Mouse (Mus musculus) cerebellum, adult 2 months (tissue): ENCODE data around the gene Zfp189. TPM values are rescaled to one million over a fixed set of nuclear protein-coding genes. Genes with fewer than 3 reads are reported as not detected.
A peak's percentile ranks its signal among the peaks of the same experiment; 100 is the strongest.

Experiments
- DNase-seq, 2 experiments: peaks; one replicate each; pipeline ENCODE4 v3.0.0; 2021
- H3K27ac ChIP-seq: fragments of 200-500 bp; 2 replicates; pipeline ENCODE4 v1.5.1; 2012; ENCODE audit warnings: low read length, control low read depth, inconsistent platforms; ENCODE audit not compliant: insufficient read depth
- H3K27me3 ChIP-seq: fragments of 200-500 bp; 2 replicates; pipeline ENCODE4 v1.6.1; 2012; ENCODE audit warnings: inconsistent platforms, mild to moderate bottlenecking, low read length, moderate library complexity; ENCODE audit not compliant: control insufficient read depth, insufficient read depth
- H3K4me1 ChIP-seq: fragments of 200-500 bp; 2 replicates; pipeline ENCODE4 v1.6.1; 2011; ENCODE audit warnings: low read length; ENCODE audit not compliant: control insufficient read depth, insufficient read depth
- H3K4me3 ChIP-seq: fragments of 200-500 bp; replicated peaks from 2 replicates; pipeline ENCODE3; 2011; ENCODE audit warnings: mild to moderate bottlenecking, low read depth, low read length, control low read depth; ENCODE audit not compliant: insufficient read depth
- CTCF ChIP-seq: fragments of 200-500 bp; IDR thresholded peaks from 2 replicates; pipeline ENCODE4 v1.5.1; 2011; ENCODE audit warnings: low read depth, mild to moderate bottlenecking, control low read depth, low read length, moderate library complexity, borderline replicate concordance; ENCODE audit not compliant: insufficient read depth
- POLR2A ChIP-seq: fragments of 200-500 bp; IDR thresholded peaks from 2 replicates; pipeline ENCODE4 v1.6.1; 2011; ENCODE audit warnings: low read length, control low read depth, borderline replicate concordance; ENCODE audit not compliant: insufficient read depth
- WGBS: fragments of 180-500 bp; shearing (Covaris S2); methylation state at CpG from one replicate; pipeline ENCODE4 v1.1.7; 2018; 5-methylcytosine and 5-hydroxymethylcytosine counted together
- polyA plus RNA-seq: library from polyadenylated mRNA; depleted of rRNA; stranded (reverse); fragments of >200 nt; gene quantifications from 2 replicates; pipeline ENCODE4 v1.2.3, GENCODE M21; 2012

Gene Zfp189
- polyA plus RNA-seq, 1 experiment: 5.0 TPM

DNA sequence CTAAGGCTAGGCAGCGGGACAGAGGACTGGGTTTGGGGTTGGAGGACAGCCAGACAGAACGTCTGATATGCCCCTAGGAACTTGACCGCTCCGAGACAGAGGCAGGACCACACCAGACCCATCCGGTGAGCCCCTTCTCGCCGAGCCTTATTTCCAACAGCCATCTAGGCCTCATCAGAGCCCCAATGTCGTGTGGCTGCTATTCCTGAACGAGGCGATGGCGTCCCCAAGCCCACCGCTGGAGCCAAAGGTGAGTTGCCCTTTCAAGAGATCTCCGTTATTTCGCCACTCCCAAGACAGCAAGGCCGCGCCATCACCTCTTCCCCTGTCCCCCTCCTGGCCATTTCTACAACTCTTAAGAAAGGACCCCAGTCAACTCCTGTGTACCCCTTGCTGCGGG, 370 bp downstream of the Zfp189 start:
- Histone ChIP-seq H3K4me3 (peak overlapping the region; percentile 80), H3K27ac (no peak overlapping the region), H3K4me1 (peaks cover 3% of the 10 kb centered on the region), H3K27me3 (no peaks in the 10 kb centered on the region)
- under 1% methylated on average over 17 of the region's 17 CpGs for WGBS
- no peak for DNase-seq
- TF ChIP-seq CTCF (no peak), POLR2A (no peak)

DNA sequence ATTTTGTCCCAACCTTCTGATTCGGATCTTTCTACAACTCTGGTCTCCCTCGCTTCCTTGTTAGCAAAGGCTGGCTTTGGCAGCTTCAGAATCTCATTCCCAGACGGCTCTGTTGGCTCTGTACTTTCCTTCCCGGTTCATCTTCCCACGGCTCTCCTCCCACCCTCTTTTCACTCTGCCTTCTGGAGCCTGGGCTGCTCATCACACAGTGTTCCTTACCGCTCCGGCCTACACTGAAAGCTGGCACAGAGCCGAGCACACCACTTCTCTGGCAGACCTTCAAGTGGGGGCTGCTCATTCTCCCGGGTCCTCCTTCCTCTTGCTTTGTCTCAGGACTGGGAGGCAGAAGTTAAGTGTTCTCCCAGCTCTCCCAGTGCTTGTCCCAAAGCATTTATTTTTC, 1.6 kb downstream of the Zfp189 start:
- WGBS: 16% methylated on average over 9 of the region's 9 CpGs
- TF ChIP-seq CTCF (no peak), POLR2A (no peak)
- peak; percentile 23 to 30 for DNase-seq
- peaks cover 3% of the 10 kb centered on the region for H3K4me1 ChIP-seq
- no peaks in the 10 kb centered on the region for H3K27me3 ChIP-seq
- no peak overlapping the region for H3K4me3 ChIP-seq
- no peak overlapping the region for H3K27ac ChIP-seq

DNA sequence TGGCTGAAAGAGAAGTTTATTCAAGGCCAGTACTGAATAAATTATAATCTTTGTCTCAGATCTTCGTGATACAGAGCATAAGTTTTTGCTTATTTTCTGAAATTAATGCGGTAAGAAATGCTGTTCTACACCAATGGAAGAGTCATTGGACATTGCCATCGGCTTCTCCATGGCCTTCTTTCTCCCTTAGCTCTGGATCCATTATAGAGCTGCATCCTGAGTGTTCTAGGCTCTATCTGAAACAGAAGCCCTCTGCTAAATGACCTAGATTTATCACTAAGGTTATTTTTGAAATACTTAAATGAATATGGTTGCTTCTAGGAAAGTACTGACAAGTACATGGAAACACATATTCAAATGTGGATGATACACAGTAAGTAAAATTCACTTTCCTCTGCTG, 14.1 kb downstream of the Zfp189 start:
- WGBS: 90% methylated on average over 3 of the region's 3 CpGs
- no peaks in the 10 kb centered on the region for H3K4me1 ChIP-seq
- no peak for DNase-seq
- no peak overlapping the region for H3K4me3 ChIP-seq
- TF ChIP-seq POLR2A: no peak
- no peak for TF ChIP-seq CTCF
- H3K27me3 ChIP-seq: no peaks in the 10 kb centered on the region
- H3K27ac ChIP-seq: no peak overlapping the region

GRCm38 (mm10) chr4:49535675-49536294, 14.8 kb downstream of the Zfp189 start:
- DNase-seq: no peak
- H3K27me3 ChIP-seq: no peaks in the 10 kb centered on the region
- no peaks in the 10 kb centered on the region for H3K4me1 ChIP-seq
- no peak overlapping the region for H3K4me3 ChIP-seq
- 89% methylated on average over 4 of the region's 4 CpGs for WGBS
- no peak overlapping the region for H3K27ac ChIP-seq
- TF ChIP-seq POLR2A: no peak
- TF ChIP-seq CTCF: no peak

DNA sequence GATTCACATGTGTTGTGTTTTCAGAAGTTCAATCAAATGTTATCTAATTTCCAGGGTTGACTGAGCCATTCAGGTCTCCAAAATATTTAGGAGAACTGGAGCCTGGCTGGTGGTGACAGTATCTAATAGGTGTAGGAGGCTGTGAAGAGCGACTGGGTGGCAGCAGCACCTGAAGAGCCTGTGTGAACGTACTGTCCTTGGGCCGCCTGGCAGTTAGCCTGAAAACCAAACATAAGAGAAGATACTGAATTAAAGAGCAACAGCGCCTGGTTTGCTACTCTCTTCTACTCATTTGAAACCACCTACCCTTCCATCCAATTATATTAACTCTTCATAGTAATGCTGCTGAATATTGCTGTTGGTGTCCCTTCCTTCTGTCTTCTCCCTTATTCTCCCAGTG, 15.7 kb downstream of the Zfp189 start:
- WGBS: 89% methylated on average over 4 of the region's 4 CpGs
- Histone ChIP-seq H3K4me1 (no peaks in the 10 kb centered on the region), H3K27ac (no peak overlapping the region), H3K27me3 (no peaks in the 10 kb centered on the region), H3K4me3 (no peak overlapping the region)
- no peak for DNase-seq
- no peak for TF ChIP-seq POLR2A
- no peak for TF ChIP-seq CTCF

DNA sequence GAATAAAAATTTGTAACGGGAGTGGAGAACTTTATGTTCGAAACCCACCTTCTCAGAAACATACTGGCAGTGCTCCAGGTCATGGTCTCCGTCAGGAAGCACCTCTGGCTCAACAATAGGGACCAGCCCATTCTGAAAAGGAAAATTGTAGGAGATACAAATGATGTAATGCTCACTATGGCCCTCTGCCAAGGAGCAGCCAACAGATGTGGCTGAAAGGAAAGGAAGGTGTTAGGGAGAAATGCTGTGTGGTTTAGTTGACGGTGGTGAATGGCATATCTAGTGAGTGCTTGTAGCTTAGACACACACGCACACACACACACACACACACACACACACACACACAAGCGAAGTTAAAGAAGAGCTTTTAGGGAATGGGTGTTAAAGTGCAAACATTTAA, 18.7 kb downstream of the Zfp189 start:
- Histone ChIP-seq H3K27ac (no peak overlapping the region), H3K27me3 (no peaks in the 10 kb centered on the region), H3K4me3 (no peak overlapping the region), H3K4me1 (no peaks in the 10 kb centered on the region)
- TF ChIP-seq POLR2A (no peak), CTCF (no peak)
- no peak for DNase-seq
- WGBS: 64% methylated on average over 6 of the region's 6 CpGs

DNA sequence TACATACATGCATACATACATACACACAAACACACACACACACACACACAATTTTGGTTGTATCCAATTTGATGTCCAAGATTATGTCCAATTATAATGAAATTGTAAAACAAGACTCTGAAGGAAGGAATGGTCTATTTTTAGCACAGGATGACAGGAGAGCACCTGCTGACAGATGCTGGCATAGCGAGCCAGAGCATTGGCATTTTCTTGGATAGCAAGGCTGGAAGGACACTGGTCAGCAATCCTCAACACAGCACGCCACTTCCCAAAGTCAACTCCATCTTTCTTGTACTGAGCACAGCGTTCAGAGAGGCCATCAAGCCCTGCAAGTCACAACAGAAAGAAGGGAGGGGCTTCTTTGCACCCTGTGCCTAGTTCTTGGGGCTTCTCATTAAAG, 20.0 kb downstream of the Zfp189 start:
- TF ChIP-seq CTCF: no peak
- TF ChIP-seq POLR2A: no peak
- DNase-seq: no peak
- no peak overlapping the region for H3K27ac ChIP-seq
- no peak overlapping the region for H3K4me3 ChIP-seq
- 26% methylated on average over 3 of the region's 3 CpGs for WGBS
- H3K27me3 ChIP-seq: no peaks in the 10 kb centered on the region
- no peaks in the 10 kb centered on the region for H3K4me1 ChIP-seq

DNA sequence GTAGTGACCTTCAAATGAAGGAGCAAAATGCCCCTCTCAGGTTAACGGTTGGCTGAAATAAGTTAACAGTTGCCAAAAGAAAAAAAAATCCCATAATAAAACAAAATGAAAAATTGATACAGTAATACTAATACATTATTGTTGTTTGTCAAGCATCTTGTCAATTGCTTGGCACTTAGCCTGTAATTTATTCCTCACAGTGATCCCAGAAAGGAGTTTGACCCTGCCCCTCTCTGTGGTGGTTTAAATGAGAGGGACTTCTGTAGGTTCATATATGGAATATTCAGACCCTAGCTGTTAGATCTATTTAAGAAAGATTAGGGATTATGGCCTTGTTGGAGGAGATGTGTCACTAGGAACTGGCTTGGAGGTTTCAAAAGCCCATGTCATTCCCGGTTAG, 25.1 kb downstream of the Zfp189 start:
- Histone ChIP-seq H3K4me3 (no peak overlapping the region), H3K27me3 (no peaks in the 10 kb centered on the region), H3K4me1 (no peaks in the 10 kb centered on the region), H3K27ac (no peak overlapping the region)
- TF ChIP-seq POLR2A (no peak), CTCF (no peak)
- WGBS: 90% methylated on average over 2 of the region's 2 CpGs
- no peak for DNase-seq
